In genomic region chr16:3743503-3744185, GRCm38 (mm10) we compare ENCODE assay signal across 8 mouse cellular contexts. TPM values are rescaled to one million over a fixed set of nuclear protein-coding genes. Genes with fewer than 3 reads are reported as not detected.
DNase-seq lines count a peak whose midpoint lies in the region; ATAC-seq lines count a peak whose summit lies in the region.

Gene Zfp263 (plus strand): TSS chr16:3744093.

- peak; percentile 98 for DNase-seq in MEL-GATA-1-ER (ENCODE audit: extremely low read depth, low read depth)
- peak; percentile 92 for DNase-seq in cerebellum, adult 8-10 months
- peak; percentile 98 for DNase-seq in forelimb bud, embryonic 11.5 days (ENCODE audit: low read depth, low spot score)
- peak; percentile 89 for DNase-seq in layer of hippocampus, adult 9-10 months (ENCODE audit: low spot score)
- DNase-seq in ovary, postnatal 14 days (ENCODE audit: low spot score), result peak; percentile 74
- peak; percentile 90 for DNase-seq in thymus, postnatal 14 days

- peak within 1 kb of the TSS; percentile 95 for H3K27ac ChIP-seq in lung, embryonic 16.5 days (ENCODE audit: low read length)

- H3K27me3 ChIP-seq in lung, embryonic 16.5 days (ENCODE audit: control insufficient read depth, insufficient read depth, low read depth, low read length), result no peaks in the 10 kb centered on the region

- peak within 1 kb of the TSS; percentile 93 for H3K4me3 ChIP-seq in lung, embryonic 16.5 days (ENCODE audit: low read length)

- H3K4me1 ChIP-seq in lung, embryonic 16.5 days (replicated peaks; ENCODE audit: control insufficient read depth, insufficient read depth, low read length), result peaks cover 16% of the 10 kb centered on the region

- H3K9ac ChIP-seq in lung, embryonic 16.5 days (ENCODE audit: low read length), result peak within 1 kb of the TSS; percentile 94

- 0% methylated on average over 42 of the region's 42 CpGs for WGBS in lung, embryonic 16.5 days

- H3K4me2 ChIP-seq in lung, embryonic 16.5 days (ENCODE audit: low read depth, low read length), result peak within 1 kb of the TSS; percentile 95

- ATAC-seq in hematopoietic stem cell, adult 5-6 weeks (replicated peaks in 1 of 2; ENCODE audit: insufficient read depth in 1 of 2, low FRiP score in 2 of 2, low TSS enrichment in 1 of 2, low read depth in 1 of 2, poor library complexity in 2 of 2, severe bottlenecking in 2 of 2), result peak; percentile 91 to 93
- peak; percentile 98 for ATAC-seq in lung, embryonic 16.5 days (ENCODE audit: low read depth)

- H3K36me3 ChIP-seq in lung, embryonic 16.5 days (ENCODE audit: control insufficient read depth, insufficient read depth, low read length), result peaks cover 18% of the 10 kb centered on the region

- H3K9me3 ChIP-seq in lung, embryonic 16.5 days (ENCODE audit: control insufficient read depth, low read length), result peaks cover 8% of the 10 kb centered on the region

RNA-seq across cellular contexts. Expression of gene Zfp263, which starts in this region (rescaled TPM):
- 50.8 and 56.0 TPM in 2 replicates for total RNA-seq in hematopoietic stem cell, adult 5-6 weeks (2017)
- polyA plus RNA-seq in lung, embryonic 16.5 days (2015; fragmentation: Nextera tagmentation; extraction: Ambion mirVana), result 44.9 and 48.0 TPM in 2 replicates

Comparison
In these comparisons a context has a peak if more than half of its experiments do, and no peak if none do; other contexts are left out.
1. Peak in every context shown above with its lines: DNase-seq, ATAC-seq, H3K4me3 ChIP-seq and H3K27ac ChIP-seq.